Mouse (Mus musculus): ENCODE results near the gene Timp4. TPM values are rescaled to one million over a fixed set of nuclear protein-coding genes. Genes with fewer than 3 reads are reported as not detected.

Gene Timp4
- polyA plus RNA-seq, 1 experiment: 3.1 TPM

GRCm38 (mm10) chr6:115238031-115239027 is 13.7 kb downstream of the Timp4 start:
- no peak for DNase-seq
- Histone ChIP-seq H3K4me3 (replicated peaks; ENCODE audit: extremely low read depth, low read depth, low read length) (no peak overlapping the region), H3K4me1 (ENCODE audit: control insufficient read depth, insufficient read depth, low read length) (0 out of 2 replicates have a peak, but pooled peaks cover 3% of the 10 kb centered on the region)
- WGBS: 71% methylated on average over 9 of the region's 9 CpGs
- TF ChIP-seq CTCF (IDR thresholded peaks at IDR 0.05; ENCODE audit: insufficient read depth, low read length) (no peak), POLR2A (IDR thresholded peaks at IDR 0.05; ENCODE audit: borderline replicate concordance, extremely low read depth, low read depth, low read length) (no peak)

GRCm38 (mm10) chr6:115232562-115232961 is 19.4 kb downstream of the Timp4 start:
- Histone ChIP-seq H3K4me3 (replicated peaks; ENCODE audit: extremely low read depth, low read depth, low read length) (no peak overlapping the region), H3K4me1 (ENCODE audit: control insufficient read depth, insufficient read depth, low read length) (no peaks in the 10 kb centered on the region)
- no peak for TF ChIP-seq POLR2A (IDR thresholded peaks at IDR 0.05; ENCODE audit: borderline replicate concordance, extremely low read depth, low read depth, low read length)
- WGBS: 48% methylated on average over 1 of the region's 1 CpGs
- no peak for DNase-seq

GRCm38 (mm10) chr6:115231836-115232235 is 20.2 kb downstream of the Timp4 start:
- no peak for DNase-seq
- 33% methylated on average over 4 of the region's 4 CpGs for WGBS
- H3K4me3 ChIP-seq (replicated peaks; ENCODE audit: extremely low read depth, low read depth, low read length): no peak overlapping the region
- TF ChIP-seq POLR2A (IDR thresholded peaks at IDR 0.05; ENCODE audit: borderline replicate concordance, extremely low read depth, low read depth, low read length) (no peak), CTCF (IDR thresholded peaks at IDR 0.05; ENCODE audit: insufficient read depth, low read length) (no peak)
- no peaks in the 10 kb centered on the region for H3K4me1 ChIP-seq (ENCODE audit: control insufficient read depth, insufficient read depth, low read length)

GRCm38 (mm10) chr6:115230557-115230956 is 21.4 kb downstream of the Timp4 start:
- WGBS: 76% methylated on average over 3 of the region's 3 CpGs
- DNase-seq: no peak
- H3K4me1 ChIP-seq (ENCODE audit: control insufficient read depth, insufficient read depth, low read length): no peaks in the 10 kb centered on the region
- no peak for TF ChIP-seq POLR2A (IDR thresholded peaks at IDR 0.05; ENCODE audit: borderline replicate concordance, extremely low read depth, low read depth, low read length)
- TF ChIP-seq CTCF (IDR thresholded peaks at IDR 0.05; ENCODE audit: insufficient read depth, low read length): no peak
- H3K4me3 ChIP-seq (replicated peaks; ENCODE audit: extremely low read depth, low read depth, low read length): no peak overlapping the region

- Histone ChIP-seq H3K4me1 (ENCODE audit: control insufficient read depth, insufficient read depth, low read length) (no peaks in the 10 kb centered on the region), H3K4me3 (replicated peaks; ENCODE audit: extremely low read depth, low read depth, low read length) (no peak overlapping the region)
- TF ChIP-seq POLR2A (IDR thresholded peaks at IDR 0.05; ENCODE audit: borderline replicate concordance, extremely low read depth, low read depth, low read length) (no peak), CTCF (IDR thresholded peaks at IDR 0.05; ENCODE audit: insufficient read depth, low read length) (peak; percentile 88)
- 7% methylated on average over 2 of the region's 2 CpGs for WGBS
- peak; percentile 74 for DNase-seq
Observed at GRCm38 (mm10) chr6:115227529-115227928, 24.5 kb downstream of the Timp4 start.

GRCm38 (mm10) chr6:115227043-115227442 is 25.0 kb downstream of the Timp4 start, which contains the start of gene Gm17482:
Gene Gm17482 (plus strand): TSS chr6:115227343.
- TF ChIP-seq POLR2A (IDR thresholded peaks at IDR 0.05; ENCODE audit: borderline replicate concordance, extremely low read depth, low read depth, low read length) (no peak), CTCF (IDR thresholded peaks at IDR 0.05; ENCODE audit: insufficient read depth, low read length) (no peak)
- Histone ChIP-seq H3K4me1 (ENCODE audit: control insufficient read depth, insufficient read depth, low read length) (no peaks in the 10 kb centered on the region), H3K4me3 (replicated peaks; ENCODE audit: extremely low read depth, low read depth, low read length) (no peak within 1 kb of the TSS)
- WGBS: 74% methylated on average over 4 of the region's 4 CpGs
- no peak for DNase-seq

GRCm38 (mm10) chr6:115225519-115225918 is 26.5 kb downstream of the Timp4 start:
- WGBS: 31% methylated on average over 3 of the region's 3 CpGs
- H3K4me3 ChIP-seq (replicated peaks; ENCODE audit: extremely low read depth, low read depth, low read length): no peak overlapping the region
- TF ChIP-seq POLR2A (IDR thresholded peaks at IDR 0.05; ENCODE audit: borderline replicate concordance, extremely low read depth, low read depth, low read length): no peak
- TF ChIP-seq CTCF (IDR thresholded peaks at IDR 0.05; ENCODE audit: insufficient read depth, low read length): no peak
- no peak for DNase-seq
- H3K4me1 ChIP-seq (ENCODE audit: control insufficient read depth, insufficient read depth, low read length): no peaks in the 10 kb centered on the region

- H3K4me1 ChIP-seq (ENCODE audit: control insufficient read depth, insufficient read depth, low read length): no peaks in the 10 kb centered on the region
- 86% methylated on average over 8 of the region's 8 CpGs for WGBS
- H3K4me3 ChIP-seq (replicated peaks; ENCODE audit: extremely low read depth, low read depth, low read length): no peak overlapping the region
- TF ChIP-seq CTCF (IDR thresholded peaks at IDR 0.05; ENCODE audit: insufficient read depth, low read length) (no peak), POLR2A (IDR thresholded peaks at IDR 0.05; ENCODE audit: borderline replicate concordance, extremely low read depth, low read depth, low read length) (no peak)
- DNase-seq: no peak
Observed at GRCm38 (mm10) chr6:115221215-115221641, 30.8 kb downstream of the Timp4 start.

- no peak for DNase-seq
- WGBS: 30% methylated on average over 5 of the region's 5 CpGs
- peaks cover 2% of the 10 kb centered on the region for H3K4me1 ChIP-seq (ENCODE audit: control insufficient read depth, insufficient read depth, low read length)
- TF ChIP-seq POLR2A (IDR thresholded peaks at IDR 0.05; ENCODE audit: borderline replicate concordance, extremely low read depth, low read depth, low read length) (no peak), CTCF (IDR thresholded peaks at IDR 0.05; ENCODE audit: insufficient read depth, low read length) (no peak)
- no peak overlapping the region for H3K4me3 ChIP-seq (replicated peaks; ENCODE audit: extremely low read depth, low read depth, low read length)
Observed at GRCm38 (mm10) chr6:115213129-115213528, 38.9 kb downstream of the Timp4 start.

Measured in lung, adult 2 months (tissue).